In genomic region chr9:115640781-115641180, GRCm38 (mm10) we compare ENCODE assay signal across 13 mouse cellular contexts.
"Had no signal": no experiment of that assay in that cellular context is flagged by ENCODE, and none has a peak within 500 bp of the region (broad histone marks: within the 10 kb centered on the region; RNA-seq: fewer than 3 reads in every experiment).

No protein-coding gene starts in this region.

- DNase-seq: kidney, adult 2 months; kidney, postnatal 36 days; layer of hippocampus, adult 9-11 months; layer of hippocampus, postnatal 36 days; lung, adult 18-20 months; midbrain, embryonic 14.5 days; right cerebral cortex, postnatal 4 days; spleen, adult 18-20 months had no signal

- H3K9me3 ChIP-seq: limb, embryonic 13.5 days; neural tube, embryonic 13.5 days had no signal

- ATAC-seq: intestine, embryonic 16.5 days had no signal

- H3K27me3 ChIP-seq: limb, embryonic 13.5 days; neural tube, embryonic 13.5 days had no signal

- H3K27ac ChIP-seq: kidney, postnatal 0 days; limb, embryonic 13.5 days; liver, embryonic 14.5 days; neural tube, embryonic 13.5 days had no signal

- H3K36me3 ChIP-seq: limb, embryonic 13.5 days; neural tube, embryonic 13.5 days had no signal

- H3K4me3 ChIP-seq: limb, embryonic 13.5 days; neural tube, embryonic 13.5 days had no signal

- H3K9ac ChIP-seq: limb, embryonic 13.5 days; liver, embryonic 14.5 days; neural tube, embryonic 13.5 days had no signal

- H3K4me2 ChIP-seq: limb, embryonic 13.5 days; neural tube, embryonic 13.5 days had no signal
